Mouse (Mus musculus) heart, adult 2 months (tissue): ENCODE data around the gene Dhh. TPM values are rescaled to one million over a fixed set of nuclear protein-coding genes. Genes with fewer than 3 reads are reported as not detected.
A peak's percentile ranks its signal among the peaks of the same experiment; 100 is the strongest.

Source experiments
- DNase-seq, 2 experiments: peaks; one replicate each; pipeline ENCODE4 v3.0.0; 2021
- H3K27ac ChIP-seq: fragments of 200-600 bp; 2 replicates; pipeline ENCODE4 v1.8.1; 2022
- H3K27me3 ChIP-seq: fragments of 200-500 bp; 2 replicates; pipeline ENCODE4 v1.6.1; 2012; ENCODE audit warnings: mild to moderate bottlenecking, low read length, inconsistent platforms, mixed read lengths; ENCODE audit not compliant: control insufficient read depth, insufficient read depth
- H3K36me3 ChIP-seq: fragments of 200-500 bp; 2 replicates; pipeline ENCODE4 v1.6.1; 2012; ENCODE audit warnings: low read length, inconsistent platforms; ENCODE audit not compliant: control insufficient read depth, insufficient read depth
- H3K4me1 ChIP-seq: fragments of 200-500 bp; 2 replicates; pipeline ENCODE4 v1.6.1; 2011; ENCODE audit warnings: low read length; ENCODE audit not compliant: control insufficient read depth, insufficient read depth
- H3K4me3 ChIP-seq: fragments of 200-600 bp; 2 replicates; pipeline ENCODE4 v1.8.1; 2022
- H3K79me2 ChIP-seq: fragments of 200-500 bp; replicated peaks from 2 replicates; pipeline ENCODE4 v1.6.1; 2012; ENCODE audit warnings: mild to moderate bottlenecking, inconsistent platforms, low read length, moderate library complexity, mixed read lengths; ENCODE audit not compliant: control insufficient read depth, insufficient read depth
- H3K9ac ChIP-seq: fragments of 200-500 bp; 2 replicates; pipeline ENCODE4 v1.6.1; 2012; ENCODE audit warnings: low read depth, mild to moderate bottlenecking, control low read depth, inconsistent platforms, low read length, mixed read lengths
- CTCF ChIP-seq: fragments of 200-600 bp; IDR thresholded peaks from 2 replicates; pipeline ENCODE4 v1.8.1; 2022; ENCODE audit warnings: antibody characterized with exemption, mild to moderate bottlenecking, moderate library complexity
- EP300 ChIP-seq: fragments of 200-500 bp; IDR thresholded peaks from 2 replicates; pipeline ENCODE4 v1.6.1; 2011; ENCODE audit warnings: low read depth, low read length, control low read depth; ENCODE audit not compliant: insufficient read depth
- POLR2A ChIP-seq: fragments of 200-500 bp; IDR thresholded peaks from 2 replicates; pipeline ENCODE4 v1.6.1; 2011; ENCODE audit warnings: mild to moderate bottlenecking, low read depth, low read length, control low read depth; ENCODE audit not compliant: insufficient read depth
- WGBS: fragments of 180-500 bp; shearing (Covaris S2); methylation state at CpG from one replicate; pipeline ENCODE4 v1.1.7; 2018; 5-methylcytosine and 5-hydroxymethylcytosine counted together
- intact Hi-C: fragments of 180-260 bp; cut with DNase I; formaldehyde crosslinking; loops from one replicate; pipeline ENCODE4 v1.15.1; 2025
- long read RNA-seq: library from polyadenylated mRNA; stranded (forward); transcript quantifications from one replicate; pipeline ENCODE4 v2.0.0, GENCODE M21; 2021
- polyA plus RNA-seq: library from polyadenylated mRNA; depleted of rRNA; stranded (reverse); fragments of >200 nt; gene quantifications from 2 replicates; pipeline ENCODE4 v1.2.3, GENCODE M21; 2012; rRNA removed
- total RNA-seq, 2 experiments: library from RNA; stranded (reverse); gene quantifications; 2 replicates each; pipeline ENCODE4 v1.2.3; 2021

Dhh gene
- total RNA-seq = 1 to 10 TPM in 1 of 2 experiments, under 1 TPM in 1; 0.73 to 1.5 TPM
- polyA plus RNA-seq = 0.94 and 1.8 TPM in 2 replicates
- long read RNA-seq = 0 reads

GRCm38 (mm10) chr15:98897928-98898800 lies at the start of gene Dhh:
Gene Dhh, minus strand, starts transcription at chr15:98898540.
- H3K4me1 ChIP-seq = peaks cover 8% of the 10 kb centered on the region
- 0 out of 2 replicates have a peak within 1 kb of the TSS, but pooled peaks have one; percentile 21 for H3K9ac ChIP-seq
- H3K36me3 ChIP-seq = no peaks in the 10 kb centered on the region

GRCm38 (mm10) chr15:98947884-98948283 lies 49.5 kb upstream of the Dhh start:
- H3K27me3 ChIP-seq = no peaks in the 10 kb centered on the region
- no peak overlapping the region for H3K9ac ChIP-seq
- no peak overlapping the region for H3K27ac ChIP-seq
- WGBS = 62% methylated on average over 3 of the region's 3 CpGs
- no peaks in the 10 kb centered on the region for H3K79me2 ChIP-seq
- intact Hi-C loops = no loop called here
- TF ChIP-seq POLR2A = no peak
- no peak for TF ChIP-seq EP300
- H3K4me3 ChIP-seq = no peak overlapping the region
- no peak for DNase-seq
- H3K4me1 ChIP-seq = peaks cover 3% of the 10 kb centered on the region
- no peaks in the 10 kb centered on the region for H3K36me3 ChIP-seq

More at GRCm38 (mm10) chr15:98897928-98898800, at the start of gene Dhh:
- intact Hi-C loops = no loop called here
- no peak for TF ChIP-seq EP300
- TF ChIP-seq POLR2A = no peak
- no peak for TF ChIP-seq CTCF
- DNase-seq = no peak
- no peaks in the 10 kb centered on the region for H3K79me2 ChIP-seq
- H3K4me3 ChIP-seq = peak within 1 kb of the TSS; percentile 35
- H3K27me3 ChIP-seq = peaks cover 5% of the 10 kb centered on the region
- 3% methylated on average over 41 of the region's 41 CpGs for WGBS
- peak within 1 kb of the TSS; percentile 23; the same call in 1 of the 2 replicates for H3K27ac ChIP-seq

- H3K4me1 ChIP-seq = no peaks in the 10 kb centered on the region
- H3K27me3 ChIP-seq = no peaks in the 10 kb centered on the region
- H3K36me3 ChIP-seq = no peaks in the 10 kb centered on the region
- WGBS = 90% methylated on average over 4 of the region's 4 CpGs
- intact Hi-C loops = no loop called here
- TF ChIP-seq EP300 (no peak), CTCF (no peak), POLR2A (no peak)
- no peak overlapping the region for H3K4me3 ChIP-seq
- H3K27ac ChIP-seq = no peak overlapping the region
- H3K9ac ChIP-seq = no peak overlapping the region
- no peaks in the 10 kb centered on the region for H3K79me2 ChIP-seq
- no peak for DNase-seq
These were observed 44.8 kb upstream of the Dhh start for GRCm38 (mm10) chr15:98943133-98943532.

GRCm38 (mm10) chr15:98942081-98942480 lies 43.7 kb upstream of the Dhh start:
- Histone ChIP-seq H3K9ac (no peak overlapping the region), H3K36me3 (no peaks in the 10 kb centered on the region), H3K79me2 (no peaks in the 10 kb centered on the region), H3K27me3 (no peaks in the 10 kb centered on the region), H3K4me3 (no peak overlapping the region), H3K27ac (no peak overlapping the region), H3K4me1 (no peaks in the 10 kb centered on the region)
- TF ChIP-seq EP300 (no peak), POLR2A (no peak), CTCF (no peak)
- DNase-seq = no peak
- 68% methylated on average over 4 of the region's 4 CpGs for WGBS
- intact Hi-C loops = no loop called here

GRCm38 (mm10) chr15:98941539-98941938 lies 43.2 kb upstream of the Dhh start:
- no peaks in the 10 kb centered on the region for H3K27me3 ChIP-seq
- no peak overlapping the region for H3K27ac ChIP-seq
- H3K9ac ChIP-seq = no peak overlapping the region
- no peak for DNase-seq
- H3K4me3 ChIP-seq = no peak overlapping the region
- H3K36me3 ChIP-seq = no peaks in the 10 kb centered on the region
- H3K79me2 ChIP-seq = no peaks in the 10 kb centered on the region
- intact Hi-C loops = no loop called here
- no peaks in the 10 kb centered on the region for H3K4me1 ChIP-seq
- 50% methylated on average over 2 of the region's 2 CpGs for WGBS
- no peak for TF ChIP-seq EP300
- no peak for TF ChIP-seq CTCF
- no peak for TF ChIP-seq POLR2A

- intact Hi-C loops = no loop called here
- no peaks in the 10 kb centered on the region for H3K36me3 ChIP-seq
- TF ChIP-seq EP300 (no peak), CTCF (no peak), POLR2A (no peak)
- no peak overlapping the region for H3K9ac ChIP-seq
- no peaks in the 10 kb centered on the region for H3K79me2 ChIP-seq
- no peak for DNase-seq
- H3K27ac ChIP-seq = no peak overlapping the region
- WGBS = 60% methylated on average over 10 of the region's 10 CpGs
- H3K4me3 ChIP-seq = no peak overlapping the region
- H3K27me3 ChIP-seq = no peaks in the 10 kb centered on the region
- H3K4me1 ChIP-seq = no peaks in the 10 kb centered on the region
These were observed 42.5 kb upstream of the Dhh start for GRCm38 (mm10) chr15:98940816-98941215.
